Mouse (Mus musculus) layer of hippocampus, adult 6 months (tissue): ENCODE measurements around the gene Apobec3. TPM values are rescaled to one million over a fixed set of nuclear protein-coding genes. Genes with fewer than 3 reads are reported as not detected.

ENCODE experiments used
- long read RNA-seq, 2 experiments: library from polyadenylated mRNA; unstranded; transcript quantifications; one replicate each; pipeline ENCODE4 v2.0.0; 2019 to 2020
- polyA plus RNA-seq: library from polyadenylated mRNA; unstranded; fragments of <200 nt; fragmentation: Nextera tagmentation; gene quantifications from 2 replicates; pipeline ENCODE4 v1.2.3, GENCODE M21; 2021

Apobec3 gene
- polyA plus RNA-seq = 2.9 and 3.3 TPM in 2 replicates
- long read RNA-seq, experiment 1, partial matches to known transcripts = 0 of 5 reads
- long read RNA-seq, experiment 1, other reads (novel, unspliced or antisense) = 0 of 5 reads
- long read RNA-seq, experiment 2, transcript Apobec3-203 (8 exons, 2,360 nt) = major isoform, 16 of 18 reads
- long read RNA-seq, experiment 2, partial matches to known transcripts = 1 of 18 reads
- long read RNA-seq, experiment 2, other reads (novel, unspliced or antisense) = 1 of 18 reads

GRCm38 (mm10) chr15:79891436-79892212 lies at the start of gene Apobec3:
Gene Apobec3, plus strand, starts transcription at chr15:79891659.

Other genes starting within 250 kb of the Apobec3 start
- gene Fam227a, start 232.7 kb upstream of the Apobec3 start, polyA plus RNA-seq = 0.62 and 0.80 TPM in 2 replicates
- gene Cby1, start 232.5 kb upstream of the Apobec3 start, polyA plus RNA-seq = 68.4 and 69.4 TPM in 2 replicates
- gene Tomm22, start 220.8 kb upstream of the Apobec3 start, polyA plus RNA-seq = 165 and 171 TPM in 2 replicates
- 5.0 and 5.2 TPM in 2 replicates for gene Josd1, start 203.7 kb upstream of the Apobec3 start, polyA plus RNA-seq
- gene Gtpbp1, start 200.8 kb upstream of the Apobec3 start, polyA plus RNA-seq = 10.0 and 12.3 TPM in 2 replicates
- gene Sun2, start 149.1 kb upstream of the Apobec3 start, polyA plus RNA-seq = 8.1 and 9.3 TPM in 2 replicates
- gene Dnal4, start 113.8 kb upstream of the Apobec3 start, polyA plus RNA-seq = 123 and 139 TPM in 2 replicates
- gene Nptxr, start 86.9 kb upstream of the Apobec3 start, polyA plus RNA-seq = 90.1 and 132 TPM in 2 replicates
- 3.5 and 35.6 TPM in 2 replicates for gene Npcd, start 57.4 kb upstream of the Apobec3 start, polyA plus RNA-seq
- 44.2 and 51.6 TPM in 2 replicates for gene Cbx6, start 57.0 kb upstream of the Apobec3 start, polyA plus RNA-seq
- gene Cbx7, start 79.5 kb downstream of the Apobec3 start, polyA plus RNA-seq = 18.7 and 23.4 TPM in 2 replicates
- gene Pdgfb, start 123.3 kb downstream of the Apobec3 start, polyA plus RNA-seq = 10.5 and 15.0 TPM in 2 replicates
- 117 and 139 TPM in 2 replicates for gene Syngr1, start 199.7 kb downstream of the Apobec3 start, polyA plus RNA-seq
- gene Rpl3, start 200.2 kb downstream of the Apobec3 start, polyA plus RNA-seq = 1,999 and 2,174 TPM in 2 replicates
- 15.9 and 16.0 TPM in 2 replicates for gene Tab1, start 241.5 kb downstream of the Apobec3 start, polyA plus RNA-seq